Mouse (Mus musculus): Measurements from ENCODE around the gene Tyrp1. TPM values are rescaled to one million over a fixed set of nuclear protein-coding genes. Genes with fewer than 3 reads are reported as not detected.

Tyrp1 gene
- polyA plus RNA-seq, 1 experiment from 2014 or later: not detected

DNA sequence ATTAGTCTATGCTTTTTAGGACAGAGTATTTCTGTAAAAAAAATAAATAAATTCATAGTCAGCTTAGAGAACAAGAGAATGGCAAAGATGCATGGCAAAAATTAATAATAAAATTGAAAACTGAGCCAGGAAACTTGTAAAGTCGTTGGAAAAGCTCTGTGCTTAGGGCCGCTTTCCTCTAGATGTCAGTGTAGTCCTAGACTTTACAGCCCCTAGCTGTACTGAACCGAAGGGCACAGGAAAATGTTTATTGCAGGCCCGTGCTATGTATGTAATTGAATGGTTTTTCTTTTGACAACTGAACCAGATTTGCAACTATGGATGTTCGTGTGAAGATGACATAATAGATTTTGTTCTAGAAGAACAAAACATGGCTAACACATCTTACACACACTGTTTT, 32.1 kb downstream of the Tyrp1 start:
- H3K4me1 ChIP-seq: no peaks in the 10 kb centered on the region
- H3K27ac ChIP-seq: no peak overlapping the region
- no peaks in the 10 kb centered on the region for H3K9me3 ChIP-seq
- H3K27me3 ChIP-seq (ENCODE audit: insufficient read depth, poor library complexity, severe bottlenecking): no peaks in the 10 kb centered on the region
- no peak overlapping the region for H3K4me3 ChIP-seq
- no peaks in the 10 kb centered on the region for H3K36me3 ChIP-seq
- DNase-seq (ENCODE audit: low spot score): no peak
- 22% methylated on average over 5 of the region's 5 CpGs for WGBS

DNA sequence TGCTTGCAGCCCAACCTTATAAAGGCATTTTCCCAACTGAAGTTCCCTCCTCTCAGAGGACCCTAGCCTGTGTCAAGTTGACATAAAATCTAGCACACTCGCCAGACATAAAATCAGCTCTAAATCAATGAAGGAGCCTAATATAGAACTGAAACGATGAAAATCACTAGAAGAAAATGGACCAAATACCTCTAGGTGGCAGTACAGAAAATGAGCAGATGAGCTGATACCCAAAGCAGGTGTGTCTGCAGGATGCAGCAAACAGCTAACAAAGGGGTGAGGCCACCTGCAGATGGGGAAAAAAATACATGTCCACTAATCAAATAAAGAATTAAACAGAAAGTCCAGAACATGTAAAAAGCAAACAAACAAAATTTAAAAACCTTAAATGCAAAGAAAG, 35.7 kb downstream of the Tyrp1 start:
- no peak overlapping the region for H3K27ac ChIP-seq
- 52% methylated on average over 2 of the region's 2 CpGs for WGBS
- no peaks in the 10 kb centered on the region for H3K36me3 ChIP-seq
- DNase-seq (ENCODE audit: low spot score): no peak
- H3K27me3 ChIP-seq (ENCODE audit: insufficient read depth, poor library complexity, severe bottlenecking): no peaks in the 10 kb centered on the region
- H3K9me3 ChIP-seq: no peaks in the 10 kb centered on the region
- no peak overlapping the region for H3K4me3 ChIP-seq
- H3K4me1 ChIP-seq: no peaks in the 10 kb centered on the region

GRCm38 (mm10) chr4:80872847-80873644, 39.1 kb downstream of the Tyrp1 start:
- no peak for DNase-seq (ENCODE audit: low spot score)
- 41% methylated on average over 6 of the region's 6 CpGs for WGBS
- Histone ChIP-seq H3K27me3 (ENCODE audit: insufficient read depth, poor library complexity, severe bottlenecking) (no peaks in the 10 kb centered on the region), H3K27ac (no peak overlapping the region), H3K4me3 (no peak overlapping the region), H3K4me1 (no peaks in the 10 kb centered on the region), H3K36me3 (no peaks in the 10 kb centered on the region), H3K9me3 (no peaks in the 10 kb centered on the region)

- no peaks in the 10 kb centered on the region for H3K9me3 ChIP-seq
- DNase-seq (ENCODE audit: low spot score): no peak
- H3K27ac ChIP-seq: no peak overlapping the region
- no peaks in the 10 kb centered on the region for H3K27me3 ChIP-seq (ENCODE audit: insufficient read depth, poor library complexity, severe bottlenecking)
- no peaks in the 10 kb centered on the region for H3K36me3 ChIP-seq
- WGBS: 49% methylated on average over 5 of the region's 5 CpGs
- no peaks in the 10 kb centered on the region for H3K4me1 ChIP-seq
- no peak overlapping the region for H3K4me3 ChIP-seq
Measured at GRCm38 (mm10) chr4:80874121-80874859, 40.4 kb downstream of the Tyrp1 start.

DNA sequence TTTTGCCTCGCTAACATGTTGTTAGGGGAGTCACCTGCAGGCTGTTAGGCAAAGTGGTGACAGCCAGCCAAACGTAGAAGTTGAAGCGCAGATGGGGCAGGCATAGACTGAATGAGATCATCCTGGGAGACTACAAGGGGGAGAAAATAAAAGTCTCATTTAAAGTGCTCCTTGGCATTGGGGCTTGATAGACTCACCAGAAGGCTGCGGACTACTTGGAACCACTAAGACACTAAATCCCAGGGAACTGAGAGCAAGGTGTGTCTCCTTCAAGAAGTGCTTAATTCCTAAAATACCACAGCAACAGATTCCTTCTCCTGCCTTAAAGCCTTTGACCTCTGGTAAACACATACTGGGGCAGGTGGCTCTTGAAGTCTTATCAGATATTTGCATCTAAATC, 41.1 kb downstream of the Tyrp1 start:
- no peaks in the 10 kb centered on the region for H3K27me3 ChIP-seq (ENCODE audit: insufficient read depth, poor library complexity, severe bottlenecking)
- H3K36me3 ChIP-seq: no peaks in the 10 kb centered on the region
- no peak overlapping the region for H3K27ac ChIP-seq
- DNase-seq (ENCODE audit: low spot score): no peak
- no peak overlapping the region for H3K4me3 ChIP-seq
- 42% methylated on average over 4 of the region's 4 CpGs for WGBS
- H3K9me3 ChIP-seq: no peaks in the 10 kb centered on the region
- no peaks in the 10 kb centered on the region for H3K4me1 ChIP-seq

- no peak for DNase-seq (ENCODE audit: low spot score)
Measured at GRCm38 (mm10) chr4:80881996-80882599, 48.2 kb downstream of the Tyrp1 start.

GRCm38 (mm10) chr4:80886631-80887030, 52.7 kb downstream of the Tyrp1 start:
- no peak overlapping the region for H3K27ac ChIP-seq
- 77% methylated on average over 4 of the region's 4 CpGs for WGBS
- no peaks in the 10 kb centered on the region for H3K36me3 ChIP-seq
- no peaks in the 10 kb centered on the region for H3K9me3 ChIP-seq
- no peak for DNase-seq (ENCODE audit: low spot score)
- H3K4me1 ChIP-seq: no peaks in the 10 kb centered on the region
- H3K4me3 ChIP-seq: no peak overlapping the region
- no peaks in the 10 kb centered on the region for H3K27me3 ChIP-seq (ENCODE audit: insufficient read depth, poor library complexity, severe bottlenecking)

More at GRCm38 (mm10) chr4:80881996-80882599, 48.2 kb downstream of the Tyrp1 start:
- H3K4me1 ChIP-seq: no peaks in the 10 kb centered on the region
- H3K36me3 ChIP-seq: no peaks in the 10 kb centered on the region
- no peaks in the 10 kb centered on the region for H3K27me3 ChIP-seq (ENCODE audit: insufficient read depth, poor library complexity, severe bottlenecking)
- no peaks in the 10 kb centered on the region for H3K9me3 ChIP-seq
- H3K4me3 ChIP-seq: no peak overlapping the region
- no peak overlapping the region for H3K27ac ChIP-seq
- WGBS: 82% methylated on average over 1 of the region's 1 CpGs

DNA sequence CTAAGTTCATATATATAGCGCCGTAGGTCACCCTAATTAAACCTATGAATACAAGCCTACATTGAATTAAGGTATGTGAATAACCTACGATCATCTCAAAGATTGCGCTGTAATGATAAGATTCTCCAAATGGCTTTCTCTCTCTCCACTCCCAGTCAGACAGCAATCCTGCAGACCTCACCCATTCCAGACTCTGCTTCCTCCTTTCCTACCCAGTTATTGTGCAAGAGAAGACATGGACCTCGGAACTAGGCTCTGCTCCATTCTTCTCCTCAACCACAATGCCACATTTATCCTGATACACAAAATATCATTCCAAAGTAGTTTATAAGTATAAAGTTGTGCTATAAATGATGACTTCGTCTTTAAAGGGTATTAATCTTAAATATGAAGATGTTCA, 57.1 kb downstream of the Tyrp1 start:
- H3K9me3 ChIP-seq: no peaks in the 10 kb centered on the region
- H3K27ac ChIP-seq: no peak overlapping the region
- 87% methylated on average over 6 of the region's 6 CpGs for WGBS

GRCm38 (mm10) chr4:80895278-80895894, 61.5 kb downstream of the Tyrp1 start:
- DNase-seq (ENCODE audit: low spot score): no peak
- WGBS: 66% methylated on average over 4 of the region's 4 CpGs
- no peaks in the 10 kb centered on the region for H3K36me3 ChIP-seq
- no peaks in the 10 kb centered on the region for H3K9me3 ChIP-seq
- H3K4me1 ChIP-seq: no peaks in the 10 kb centered on the region
- H3K4me3 ChIP-seq: no peak overlapping the region
- no peaks in the 10 kb centered on the region for H3K27me3 ChIP-seq (ENCODE audit: insufficient read depth, poor library complexity, severe bottlenecking)
- no peak overlapping the region for H3K27ac ChIP-seq

More for the DNA sequence above, 57.1 kb downstream of the Tyrp1 start:
- Histone ChIP-seq H3K4me3 (no peak overlapping the region), H3K27me3 (ENCODE audit: insufficient read depth, poor library complexity, severe bottlenecking) (no peaks in the 10 kb centered on the region), H3K4me1 (no peaks in the 10 kb centered on the region), H3K36me3 (no peaks in the 10 kb centered on the region)
- no peak for DNase-seq (ENCODE audit: low spot score)

Other genes starting within 250 kb of the Tyrp1 start
- 1.4 and 2.6 TPM in 2 replicates for gene Lurap1l, start 76.5 kb downstream of the Tyrp1 start, polyA plus RNA-seq (2016; fragmentation: Nextera tagmentation; extraction: Ambion mirVana)